Mouse (Mus musculus): Measurements from ENCODE around the gene Tmem131. TPM values are rescaled to one million over a fixed set of nuclear protein-coding genes. Genes with fewer than 3 reads are reported as not detected.

Tmem131 gene
- polyA plus RNA-seq, 1 experiment, result 46.6 TPM

GRCm38 (mm10) chr1:36744268-36744944 is 199.1 kb downstream of the Tmem131 start:
- no peaks in the 10 kb centered on the region for H3K4me1 ChIP-seq (ENCODE audit: control insufficient read depth, insufficient read depth, low read length)
- H3K27ac ChIP-seq (ENCODE audit: control insufficient read depth, insufficient read depth, low read depth, low read length, poor library complexity), result no peak overlapping the region
- no peak for TF ChIP-seq POLR2A (IDR thresholded peaks at IDR 0.05; ENCODE audit: borderline replicate concordance, control insufficient read depth, low read depth, low read length)
- TF ChIP-seq CTCF (IDR thresholded peaks at IDR 0.05; ENCODE audit: control insufficient read depth, insufficient read depth, low read length), result peak; percentile 83
- no peak overlapping the region for H3K4me3 ChIP-seq (replicated peaks; ENCODE audit: control insufficient read depth, low read depth, low read length)
- 25% methylated on average over 17 of the region's 17 CpGs for WGBS

DNA sequence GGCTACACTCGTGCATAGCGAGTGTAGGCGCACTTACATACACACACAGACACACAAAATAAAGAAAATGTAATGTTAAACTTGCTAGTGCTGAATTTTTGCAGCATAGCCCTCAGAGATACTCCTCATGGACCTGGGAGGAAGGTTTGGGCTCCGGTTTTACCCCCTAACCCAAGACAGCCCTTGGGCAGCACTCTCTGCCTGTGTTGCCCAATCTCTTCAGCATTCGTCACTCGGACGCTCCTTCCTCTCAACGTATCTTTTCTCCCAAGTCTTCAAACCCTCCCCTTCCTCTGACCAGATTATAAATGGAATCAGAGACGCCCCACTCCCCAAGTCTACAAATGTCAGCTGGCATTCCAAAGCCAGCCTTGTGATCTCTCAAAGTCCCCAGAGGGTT is 200.4 kb downstream of the Tmem131 start:
- 62% methylated on average over 9 of the region's 9 CpGs for WGBS
- TF ChIP-seq POLR2A (IDR thresholded peaks at IDR 0.05; ENCODE audit: borderline replicate concordance, control insufficient read depth, low read depth, low read length) (no peak), CTCF (IDR thresholded peaks at IDR 0.05; ENCODE audit: control insufficient read depth, insufficient read depth, low read length) (no peak)
- no peak overlapping the region for H3K27ac ChIP-seq (ENCODE audit: control insufficient read depth, insufficient read depth, low read depth, low read length, poor library complexity)
- H3K4me3 ChIP-seq (replicated peaks; ENCODE audit: control insufficient read depth, low read depth, low read length), result no peak overlapping the region
- H3K4me1 ChIP-seq (ENCODE audit: control insufficient read depth, insufficient read depth, low read length), result no peaks in the 10 kb centered on the region

Other genes with a start within 250 kb of the Tmem131 start
- gene 4933424G06Rik, start 233.5 kb downstream of the Tmem131 start, polyA plus RNA-seq (2011; ENCODE audit: insufficient read depth, insufficient read length, low replicate concordance, missing spikeins), result not detected in 2 replicates
- 19.0 and 47.5 TPM in 2 replicates for gene Actr1b, start 229.2 kb downstream of the Tmem131 start, polyA plus RNA-seq (2011; ENCODE audit: insufficient read depth, insufficient read length, low replicate concordance, missing spikeins)
- 4.8 and 5.3 TPM in 2 replicates for gene Zap70, start 181.9 kb downstream of the Tmem131 start, polyA plus RNA-seq (2011; ENCODE audit: insufficient read depth, insufficient read length, low replicate concordance, missing spikeins)
- 3.9 TPM in 1 of 2 replicates, not detected in the other for gene Vwa3b, start 82.9 kb upstream of the Tmem131 start, polyA plus RNA-seq (2011; ENCODE audit: insufficient read depth, insufficient read length, low replicate concordance, missing spikeins)